Mouse (Mus musculus) brain, embryonic 14.5 days (tissue): ENCODE measurements around the gene Elovl6. TPM values are rescaled to one million over a fixed set of nuclear protein-coding genes. Genes with fewer than 3 reads are reported as not detected.

Source experiments
- DNase-seq: peaks from one replicate; pipeline ENCODE4 v3.0.0-alpha.2; 2011; ENCODE audit warnings: low read depth
- CTCF ChIP-seq: fragments of 200-500 bp; IDR thresholded peaks from 2 replicates; pipeline ENCODE4 v1.5.1; 2012; ENCODE audit warnings: inconsistent platforms, mild to moderate bottlenecking, moderate library complexity, borderline replicate concordance; ENCODE audit not compliant: insufficient read depth, insufficient read length; ENCODE audit errors: extremely low read depth
- POLR2A ChIP-seq: fragments of 200-500 bp; IDR thresholded peaks from 2 replicates; pipeline ENCODE4 v1.6.1; 2012; ENCODE audit warnings: mild to moderate bottlenecking, inconsistent platforms, borderline replicate concordance; ENCODE audit not compliant: poor library complexity, insufficient read depth, insufficient read length, severe bottlenecking; ENCODE audit errors: extremely low read depth
- polyA plus RNA-seq: library from polyadenylated mRNA; depleted of rRNA; stranded (reverse); fragments of >200 nt; gene quantifications from 2 replicates; pipeline ENCODE4 v1.2.3, GENCODE M21; 2012; rRNA removed

Elovl6 gene
- polyA plus RNA-seq: 30.9 and 32.2 TPM in 2 replicates

GRCm38 (mm10) chr3:129532180-129532864, at the start of gene Elovl6:
Gene Elovl6 (plus strand): TSS chr3:129532355.
- TF ChIP-seq CTCF: no peak
- peak; percentile 46; the same call in 1 of the 2 replicates for TF ChIP-seq POLR2A
- peak; percentile 96 for DNase-seq

- TF ChIP-seq CTCF (no peak), POLR2A (no peak)
- no peak for DNase-seq
Observed at GRCm38 (mm10) chr3:129488774-129489173, 43.4 kb upstream of the Elovl6 start.

GRCm38 (mm10) chr3:129494123-129494522, 38.0 kb upstream of the Elovl6 start:
- DNase-seq: no peak
- TF ChIP-seq POLR2A (no peak), CTCF (no peak)

GRCm38 (mm10) chr3:129494731-129495130, 37.4 kb upstream of the Elovl6 start:
- TF ChIP-seq POLR2A (no peak), CTCF (no peak)
- DNase-seq: no peak

- TF ChIP-seq POLR2A (no peak), CTCF (no peak)
- no peak for DNase-seq
Observed at GRCm38 (mm10) chr3:129503781-129504180, 28.4 kb upstream of the Elovl6 start.

- TF ChIP-seq CTCF (no peak), POLR2A (no peak)
- no peak for DNase-seq
Observed at GRCm38 (mm10) chr3:129504928-129505327, 27.2 kb upstream of the Elovl6 start.

- no peak for DNase-seq
- TF ChIP-seq POLR2A (no peak), CTCF (no peak)
Observed at GRCm38 (mm10) chr3:129507736-129508135, 24.4 kb upstream of the Elovl6 start.

- DNase-seq: no peak
- TF ChIP-seq POLR2A (no peak), CTCF (no peak)
Observed at GRCm38 (mm10) chr3:129508571-129508970, 23.6 kb upstream of the Elovl6 start.

GRCm38 (mm10) chr3:129509725-129510124, 22.4 kb upstream of the Elovl6 start:
- TF ChIP-seq CTCF (no peak), POLR2A (no peak)
- no peak for DNase-seq

GRCm38 (mm10) chr3:129515863-129516436, 16.2 kb upstream of the Elovl6 start:
- no peak for TF ChIP-seq CTCF
- TF ChIP-seq POLR2A: no peak
- no peak for DNase-seq

- TF ChIP-seq POLR2A (no peak), CTCF (no peak)
- no peak for DNase-seq
Observed at GRCm38 (mm10) chr3:129520499-129520898, 11.7 kb upstream of the Elovl6 start.
